Mouse (Mus musculus): Measurements from ENCODE around the gene Ankrd42.

The Ankrd42 gene

GRCm38 (mm10) chr7:92560986-92561876 lies 75.7 kb downstream of the Ankrd42 start, which contains the start of gene Ccdc90b:
Gene Ccdc90b, plus strand, starts transcription at chr7:92561149.
- DNase-seq: peak; percentile 93

DNA sequence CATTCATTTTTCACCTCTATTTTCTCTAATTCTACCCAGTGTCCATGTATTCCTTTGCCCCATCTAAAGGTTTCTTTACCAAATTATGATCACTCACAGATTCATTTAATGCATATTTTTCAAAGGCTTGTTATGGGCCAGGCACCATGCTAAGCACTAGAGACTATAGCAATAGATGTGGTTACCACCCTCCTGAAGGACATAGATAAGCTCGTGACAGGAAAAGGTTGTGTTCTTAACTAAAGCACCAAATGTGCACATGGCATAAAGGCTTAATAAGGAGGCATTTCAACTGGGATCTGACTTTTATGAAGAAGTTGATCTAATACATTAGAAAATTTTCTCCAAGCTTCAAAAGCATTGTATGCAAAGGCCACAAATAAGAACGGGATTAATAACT lies 78.2 kb downstream of the Ankrd42 start:
- DNase-seq: no peak

- DNase-seq: peak; percentile 11
These were observed 86.0 kb downstream of the Ankrd42 start for GRCm38 (mm10) chr7:92550990-92551392.

DNA sequence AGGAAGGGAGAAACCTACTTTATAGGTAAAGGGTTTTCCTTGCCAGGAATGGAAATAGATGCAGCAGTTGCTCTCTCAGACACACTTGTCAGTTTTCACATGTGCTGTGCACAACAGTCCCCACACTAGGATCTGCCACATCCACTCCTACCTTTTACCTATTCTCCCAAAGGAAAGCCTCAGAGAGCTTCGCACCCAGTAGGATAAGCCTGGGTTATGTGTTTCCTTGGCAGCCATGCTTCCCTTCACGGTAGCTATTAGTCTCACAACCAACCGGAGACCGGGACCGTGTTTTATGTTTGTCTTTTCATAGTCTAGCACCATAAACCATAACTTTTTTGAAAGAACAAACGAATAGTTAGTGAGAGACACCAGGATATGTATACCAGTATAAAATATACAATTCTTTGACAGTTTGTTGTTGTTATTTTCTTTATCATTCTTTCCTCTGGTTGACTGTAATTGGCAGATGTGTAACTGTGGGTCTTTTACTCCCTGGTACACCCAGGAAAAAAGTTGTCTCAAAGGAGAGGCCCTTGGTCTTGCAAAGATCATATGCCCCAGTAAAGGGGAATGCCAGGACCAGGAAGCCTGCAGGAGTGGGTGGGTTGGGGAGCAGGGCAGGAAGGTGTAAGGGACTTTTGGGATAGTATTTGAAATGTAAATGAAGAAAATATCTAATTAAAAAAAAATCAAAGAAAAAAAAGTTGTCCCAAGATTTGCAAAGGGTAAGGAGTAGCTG lies 86.5 kb downstream of the Ankrd42 start:
- DNase-seq: no peak

GRCm38 (mm10) chr7:92546763-92547162 lies 90.2 kb downstream of the Ankrd42 start:
- DNase-seq: no peak

GRCm38 (mm10) chr7:92532351-92533036 lies 104.4 kb downstream of the Ankrd42 start:
- DNase-seq: no peak
